Mouse (Mus musculus) lung, adult 2 months (tissue): ENCODE results near the gene Scarf1.
A peak's percentile ranks its signal among the peaks of the same experiment; 100 is the strongest.

Source experiments
- CTCF ChIP-seq: fragments of 200-500 bp; IDR thresholded peaks from 2 replicates; pipeline ENCODE4 v1.5.1; 2011; ENCODE audit warnings: mild to moderate bottlenecking, low read length, control low read depth; ENCODE audit not compliant: insufficient read depth
- POLR2A ChIP-seq: fragments of 200-500 bp; IDR thresholded peaks from 2 replicates; pipeline ENCODE4 v1.6.1; 2011; ENCODE audit warnings: low read depth, mild to moderate bottlenecking, control low read depth, low read length, borderline replicate concordance; ENCODE audit errors: extremely low read depth

GRCm38 (mm10) chr11:75510627-75510993 is 2.7 kb upstream of the Scarf1 start:
- TF ChIP-seq POLR2A (peak; percentile 88; the same call in 1 of the 2 replicates), CTCF (peak; percentile 74)
